20 mouse cellular contexts compared by ENCODE assay signal in genomic region chr6:22024168-22024567, GRCm38 (mm10). TPM values are rescaled to one million over a fixed set of nuclear protein-coding genes. Genes with fewer than 3 reads are reported as not detected.
DNase-seq lines count a peak whose midpoint lies in the region; ATAC-seq and TF ChIP-seq lines count a peak whose summit lies in the region.
"Had no signal": no experiment of that assay in that cellular context is flagged by ENCODE, and none has a peak within 500 bp of the region (broad histone marks: within the 10 kb centered on the region; RNA-seq: fewer than 3 reads in every experiment).

No protein-coding gene starts in this region.

- WGBS in lung, postnatal 0 days, result 61% methylated on average over 2 of the region's 2 CpGs
- WGBS in limb, embryonic 10.5 days, result 85% methylated on average over 2 of the region's 2 CpGs
- WGBS in hindbrain, embryonic 13.5 days, result 92% methylated on average over 2 of the region's 2 CpGs
- WGBS in kidney, embryonic 15.5 days, result 92% methylated on average over 2 of the region's 2 CpGs

- intact Hi-C loops in gastrocnemius, adult 2 months (cut with DNase I), result loop anchor here (5.0 kb wide), 1 partner anchor 37 kb away; the partner anchor contains the start of gene Cped1
- intact Hi-C loops in gastrocnemius, postnatal 36 days (cut with DNase I), result no loop called here

- H3K4me3 ChIP-seq in gastrocnemius, adult 2 months, result no peak overlapping the region
- H3K4me3 ChIP-seq in lung, postnatal 0 days (ENCODE audit: low read depth, low read length), result no peak overlapping the region
- no peak overlapping the region for H3K4me3 ChIP-seq in limb, embryonic 10.5 days
- H3K4me3 ChIP-seq in hindbrain, embryonic 13.5 days, result no peak overlapping the region
- H3K4me3 ChIP-seq in kidney, embryonic 15.5 days (replicated peaks), result no peak overlapping the region
- H3K4me3 ChIP-seq: heart, adult 2 months; heart, embryonic 12.5 days; hindbrain, embryonic 10.5 days; hindbrain, embryonic 15.5 days had no signal

- peak; percentile 73 for ATAC-seq in lung, postnatal 0 days
- no peak for ATAC-seq in hindbrain, embryonic 13.5 days (ENCODE audit: low FRiP score)
- no peak for ATAC-seq in kidney, embryonic 15.5 days (replicated peaks; ENCODE audit: low FRiP score)
- ATAC-seq: CD4-positive, CD25-positive, alpha-beta regulatory T cell, adult 4 months; forebrain, embryonic 16.5 days had no signal

- no peaks in the 10 kb centered on the region for H3K9me3 ChIP-seq in lung, postnatal 0 days (ENCODE audit: low read length)
- H3K9me3 ChIP-seq in limb, embryonic 10.5 days (replicated peaks), result no peaks in the 10 kb centered on the region
- H3K9me3 ChIP-seq in hindbrain, embryonic 13.5 days, result no peaks in the 10 kb centered on the region
- no peaks in the 10 kb centered on the region for H3K9me3 ChIP-seq in kidney, embryonic 15.5 days (replicated peaks)
- H3K9me3 ChIP-seq: G1E; heart, embryonic 12.5 days; hindbrain, embryonic 10.5 days; hindbrain, embryonic 15.5 days had no signal

- no peak overlapping the region for H3K9ac ChIP-seq in lung, postnatal 0 days (replicated peaks; ENCODE audit: low read depth)
- H3K9ac ChIP-seq in hindbrain, embryonic 13.5 days, result no peak overlapping the region
- H3K9ac ChIP-seq in kidney, embryonic 15.5 days, result no peak overlapping the region
- H3K9ac ChIP-seq: heart, embryonic 12.5 days; hindbrain, embryonic 15.5 days had no signal

- peak; percentile 73 for TF ChIP-seq EP300 in lung, postnatal 0 days (IDR thresholded peaks at IDR 0.05)

- H3K27me3 ChIP-seq in lung, postnatal 0 days (replicated peaks; ENCODE audit: insufficient read depth, low read length), result no peaks in the 10 kb centered on the region
- H3K27me3 ChIP-seq in limb, embryonic 10.5 days (ENCODE audit: low read depth, poor library complexity, severe bottlenecking), result no peaks in the 10 kb centered on the region
- no peaks in the 10 kb centered on the region for H3K27me3 ChIP-seq in hindbrain, embryonic 13.5 days
- no peaks in the 10 kb centered on the region for H3K27me3 ChIP-seq in kidney, embryonic 15.5 days
- H3K27me3 ChIP-seq: heart, embryonic 12.5 days; hindbrain, embryonic 15.5 days had no signal

- no peaks in the 10 kb centered on the region for H3K36me3 ChIP-seq in lung, postnatal 0 days (ENCODE audit: insufficient read depth, low read length)
- peaks cover 36% of the 10 kb centered on the region for H3K36me3 ChIP-seq in limb, embryonic 10.5 days
- no peaks in the 10 kb centered on the region for H3K36me3 ChIP-seq in hindbrain, embryonic 13.5 days
- no peaks in the 10 kb centered on the region for H3K36me3 ChIP-seq in kidney, embryonic 15.5 days
- H3K36me3 ChIP-seq: G1E; heart, embryonic 12.5 days; hindbrain, embryonic 10.5 days; hindbrain, embryonic 15.5 days had no signal

- TF ChIP-seq CTCF in gastrocnemius, adult 2 months (IDR thresholded peaks at IDR 0.05), result no peak
- no peak for TF ChIP-seq CTCF in lung, postnatal 0 days (IDR thresholded peaks at IDR 0.05)

- peaks cover 8% of the 10 kb centered on the region; the same call in 1 of the 2 replicates for H3K4me1 ChIP-seq in lung, postnatal 0 days (ENCODE audit: insufficient read depth, low read depth, low read length)
- H3K4me1 ChIP-seq in limb, embryonic 10.5 days, result peaks cover 54% of the 10 kb centered on the region
- peaks cover 6% of the 10 kb centered on the region; the same call in 1 of the 2 replicates for H3K4me1 ChIP-seq in hindbrain, embryonic 13.5 days (replicated peaks)
- peaks cover 21% of the 10 kb centered on the region for H3K4me1 ChIP-seq in kidney, embryonic 15.5 days

- 0 out of 2 replicates have a peak overlapping the region, but pooled peaks have one; percentile 16 for H3K27ac ChIP-seq in gastrocnemius, adult 2 months
- H3K27ac ChIP-seq in lung, postnatal 0 days (ENCODE audit: low read length), result no peak overlapping the region
- H3K27ac ChIP-seq in limb, embryonic 10.5 days, result peak overlapping the region; percentile 89; the same call in 1 of the 2 replicates
- H3K27ac ChIP-seq in hindbrain, embryonic 13.5 days, result no peak overlapping the region
- H3K27ac ChIP-seq in kidney, embryonic 15.5 days, result no peak overlapping the region
- H3K27ac ChIP-seq: heart, adult 2 months; hindbrain, embryonic 10.5 days; hindbrain, embryonic 15.5 days had no signal

- H3K4me2 ChIP-seq in lung, postnatal 0 days (replicated peaks; ENCODE audit: low read depth, low read length), result no peak overlapping the region
- H3K4me2 ChIP-seq in hindbrain, embryonic 13.5 days, result no peak overlapping the region
- H3K4me2 ChIP-seq in kidney, embryonic 15.5 days, result no peak overlapping the region
- H3K4me2 ChIP-seq: heart, embryonic 12.5 days; hindbrain, embryonic 15.5 days had no signal

- no peak for DNase-seq in gastrocnemius, adult 2 months
- DNase-seq in gastrocnemius, postnatal 36 days, result no peak
- peak; percentile 49 for DNase-seq in lung, postnatal 0 days (ENCODE audit: low spot score)
- no peak for DNase-seq in lung, postnatal 10 days
- DNase-seq in limb, embryonic 10.5 days (ENCODE audit: low spot score), result no peak
- no peak for DNase-seq in testis, postnatal 14 days (ENCODE audit: low spot score)
- DNase-seq: adrenal gland, adult 8-10 months; adrenal gland, postnatal 36 days; B cell, adult 2 months; cerebellum, adult 2 months; cerebellum, postnatal 10 days; heart, adult 2 months had no signal

RNA-seq across cellular contexts. Expression of gene Cped1, which starts 38.5 kb away (rescaled TPM):
- 10 to 100 TPM; 22.4 to 24.5 TPM for total RNA-seq in gastrocnemius, adult 2 months (2021)
- 10 to 100 TPM; 19.0 to 22.7 TPM for total RNA-seq in gastrocnemius, postnatal 36 days (2021)
- 25.0 and 29.4 TPM in 2 replicates for polyA plus RNA-seq in lung, postnatal 0 days (2015; fragmentation: Nextera tagmentation; extraction: Ambion mirVana)
- polyA plus RNA-seq in limb, embryonic 10.5 days (2016; fragmentation: Nextera tagmentation; extraction: Ambion mirVana), result 58.8 and 63.8 TPM in 2 replicates
- 4.3 and 4.4 TPM in 2 replicates for polyA plus RNA-seq in hindbrain, embryonic 13.5 days (2015; fragmentation: Nextera tagmentation; extraction: Ambion mirVana)
- polyA plus RNA-seq in kidney, embryonic 15.5 days (2015; fragmentation: Nextera tagmentation; extraction: Ambion mirVana), result 41.8 and 43.9 TPM in 2 replicates
- polyA plus RNA-seq: G1E had no signal

Comparison
In these comparisons a context has a peak if more than half of its experiments do, and no peak if none do; other contexts are left out.
1. H3K27ac ChIP-seq: peak in gastrocnemius, adult 2 months (single experiment) and limb, embryonic 10.5 days (single experiment); none in lung, postnatal 0 days (single experiment), hindbrain, embryonic 13.5 days (single experiment) and kidney, embryonic 15.5 days (single experiment).